Mouse (Mus musculus) midbrain, embryonic 11.5 days (tissue): Measurements from ENCODE around the gene Serpinb3b. TPM values are rescaled to one million over a fixed set of nuclear protein-coding genes. Genes with fewer than 3 reads are reported as not detected.
"Not testable (repeated sequence)": the region's sequence is repeated elsewhere in the genome, so short reads cannot be mapped to it uniquely, and the experiment has no call there.

Source experiments
- ATAC-seq: fragments of 200-750 bp; cut with Nextera tagmentation; 2 replicates; pipeline ENCODE4 v1.8.0; 2017; ENCODE audit warnings: moderate TSS enrichment, moderate library complexity; ENCODE audit not compliant: low FRiP score
- DNase-seq: peaks from one replicate; pipeline ENCODE4 v3.0.0; 2015; ENCODE audit warnings: low spot score; ENCODE audit errors: missing footprints
- H3K27ac ChIP-seq: fragments of 300-500 bp; sonication (generic); 2 replicates; pipeline ENCODE4 v1.5.1; 2014; ENCODE audit warnings: low read depth, low read length
- H3K27me3 ChIP-seq: fragments of 300-500 bp; sonication (generic); 2 replicates; pipeline ENCODE4 v1.6.1; 2014; ENCODE audit warnings: mild to moderate bottlenecking, low read length, moderate library complexity, mixed read lengths; ENCODE audit not compliant: control insufficient read depth, insufficient read depth
- H3K36me3 ChIP-seq: fragments of 300-500 bp; sonication (generic); 2 replicates; pipeline ENCODE4 v1.6.1; 2014; ENCODE audit warnings: mild to moderate bottlenecking, low read length, moderate library complexity, mixed read lengths; ENCODE audit not compliant: control insufficient read depth, insufficient read depth
- H3K4me1 ChIP-seq: fragments of 300-500 bp; sonication (generic); 2 replicates; pipeline ENCODE4 v1.6.1; 2014; ENCODE audit warnings: low read length; ENCODE audit not compliant: control insufficient read depth, insufficient read depth
- H3K4me2 ChIP-seq: fragments of 300-500 bp; sonication (generic); 2 replicates; pipeline ENCODE4 v1.6.1; 2014; ENCODE audit warnings: mild to moderate bottlenecking, moderate library complexity
- H3K4me3 ChIP-seq: fragments of 300-500 bp; sonication (generic); 2 replicates; pipeline ENCODE4 v1.5.1; 2014; ENCODE audit warnings: low read depth, low read length
- H3K9ac ChIP-seq: fragments of 300-500 bp; sonication (generic); 2 replicates; pipeline ENCODE4 v1.6.1; 2014; ENCODE audit warnings: low read length
- H3K9me3 ChIP-seq: fragments of 300-500 bp; sonication (generic); 2 replicates; pipeline ENCODE4 v1.6.1; 2016; ENCODE audit warnings: low read length; ENCODE audit not compliant: control insufficient read depth
- WGBS: fragments of 180-500 bp; shearing (Covaris S2); extraction: QIAGEN DNeasy Blood & Tissue Kit; methylation state at CpG from one replicate; pipeline ENCODE4 v1.1.7; 2014; 5-methylcytosine and 5-hydroxymethylcytosine counted together
- polyA plus RNA-seq: library from polyadenylated mRNA; unstranded; fragments of >200 nt; fragmentation: Nextera tagmentation; extraction: Ambion mirVana; gene quantifications from 2 replicates; pipeline ENCODE4 v1.2.1, GENCODE M21; 2014

Gene Serpinb3b
- not detected in 2 replicates for polyA plus RNA-seq

- H3K27ac ChIP-seq, H3K27me3 ChIP-seq, H3K4me2 ChIP-seq, H3K36me3 ChIP-seq, ATAC-seq, H3K4me3 ChIP-seq, H3K9me3 ChIP-seq, H3K4me1 ChIP-seq, H3K9ac ChIP-seq, DNase-seq: not testable (repeated sequence)
Observed at GRCm38 (mm10) chr1:107278261-107278660, at the start of gene Serpinb3b, which contains the start of gene Serpinb3c. Gene Serpinb3b (minus strand): TSS chr1:107278361. Gene Serpinb3c (minus strand): TSS chr1:107278371.

GRCm38 (mm10) chr1:107243170-107243569, 35.0 kb downstream of the Serpinb3b start:
- WGBS, result 49% methylated on average over 3 of the region's 3 CpGs
- not testable (repeated sequence) for H3K27me3 ChIP-seq, H3K36me3 ChIP-seq, H3K9me3 ChIP-seq, H3K27ac ChIP-seq, H3K4me2 ChIP-seq, DNase-seq, H3K4me3 ChIP-seq, H3K9ac ChIP-seq, H3K4me1 ChIP-seq
- peak; percentile 65; the same call in 1 of the 2 replicates for ATAC-seq

GRCm38 (mm10) chr1:107217276-107217675, 60.9 kb downstream of the Serpinb3b start:
- not testable (repeated sequence) for DNase-seq, H3K9me3 ChIP-seq, H3K4me1 ChIP-seq, H3K4me2 ChIP-seq, H3K27ac ChIP-seq, H3K36me3 ChIP-seq, H3K9ac ChIP-seq, H3K4me3 ChIP-seq, H3K27me3 ChIP-seq, ATAC-seq
- WGBS, result 87% methylated on average over 1 of the region's 1 CpGs

GRCm38 (mm10) chr1:107127453-107127852, 150.7 kb downstream of the Serpinb3b start:
- not testable (repeated sequence) for H3K4me1 ChIP-seq, H3K9ac ChIP-seq, DNase-seq, H3K4me2 ChIP-seq, H3K36me3 ChIP-seq, H3K4me3 ChIP-seq, H3K27ac ChIP-seq, H3K27me3 ChIP-seq, H3K9me3 ChIP-seq
- ATAC-seq, result peak; percentile 27; the same call in 1 of the 2 replicates

Other genes with a start within 250 kb of the Serpinb3b start
- gene Serpinb3a, start 226.1 kb downstream of the Serpinb3b start, polyA plus RNA-seq, result not detected in 2 replicates
- not detected in 2 replicates for gene Serpinb3d, start 194.9 kb downstream of the Serpinb3b start, polyA plus RNA-seq
- gene Serpinb3c, start within 50 bp of the Serpinb3b start, polyA plus RNA-seq, result not detected in 2 replicates
- gene Serpinb11, start 82.8 kb upstream of the Serpinb3b start, polyA plus RNA-seq, result not detected in 2 replicates
- not detected in 2 replicates for gene Serpinb7, start 121.3 kb upstream of the Serpinb3b start, polyA plus RNA-seq
- gene Serpinb2, start 233.1 kb upstream of the Serpinb3b start, polyA plus RNA-seq, result 0.42 and 0.43 TPM in 2 replicates